Mouse (Mus musculus): ENCODE results near the gene Ckm. TPM values are rescaled to one million over a fixed set of nuclear protein-coding genes. Genes with fewer than 3 reads are reported as not detected.

Ckm gene
- total and polyA plus RNA-seq, 2 experiments from 2014 or later = 4,665 to 5,632 TPM

DNA sequence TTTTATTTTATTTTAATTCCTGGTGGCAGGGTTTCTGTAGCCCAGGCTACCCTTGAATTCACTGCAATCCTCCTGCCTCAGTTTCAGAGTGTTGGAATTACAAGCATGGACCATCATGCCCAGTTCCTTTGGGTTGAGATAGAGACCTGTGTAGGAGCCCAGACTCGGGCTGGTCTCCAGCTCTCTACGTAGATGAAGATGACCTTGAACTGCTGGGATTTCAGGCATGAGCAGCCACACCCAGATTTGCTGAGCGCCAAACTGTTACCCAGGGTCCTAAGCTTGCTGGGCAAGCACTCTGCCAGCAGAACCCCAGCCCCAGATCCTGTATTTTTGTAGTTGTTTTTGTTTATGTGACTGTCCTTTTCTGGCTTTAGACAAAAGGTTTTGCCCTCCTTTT is 8.9 kb downstream of the Ckm start:
- 41% methylated on average over 3 of the region's 3 CpGs for WGBS
- no peaks in the 10 kb centered on the region for H3K27me3 ChIP-seq (ENCODE audit: control insufficient read depth, insufficient read depth, low read length)
- no peak overlapping the region for H3K4me3 ChIP-seq (ENCODE audit: low read depth, low read length)
- H3K9me3 ChIP-seq (replicated peaks; ENCODE audit: control insufficient read depth, low read length) = no peaks in the 10 kb centered on the region
- no peak for DNase-seq (ENCODE audit: low spot score)
- H3K36me3 ChIP-seq (replicated peaks; ENCODE audit: control insufficient read depth, insufficient read depth, low read length) = peaks cover 14% of the 10 kb centered on the region
- TF ChIP-seq EP300 (IDR thresholded peaks at IDR 0.05; ENCODE audit: low read depth) (no peak), CTCF (IDR thresholded peaks at IDR 0.05; ENCODE audit: low read depth) (no peak)
- H3K9ac ChIP-seq (replicated peaks; ENCODE audit: low read depth, low read length) = no peak overlapping the region
- H3K4me2 ChIP-seq (ENCODE audit: low read depth, low read length) = peak overlapping the region; percentile 10; the same call in 1 of the 2 replicates
- peaks cover 19% of the 10 kb centered on the region for H3K4me1 ChIP-seq (ENCODE audit: control insufficient read depth, insufficient read depth)
- no peak for ATAC-seq (ENCODE audit: insufficient read depth, low read depth)
- H3K27ac ChIP-seq (ENCODE audit: low read depth) = peak overlapping the region; percentile 52

DNA sequence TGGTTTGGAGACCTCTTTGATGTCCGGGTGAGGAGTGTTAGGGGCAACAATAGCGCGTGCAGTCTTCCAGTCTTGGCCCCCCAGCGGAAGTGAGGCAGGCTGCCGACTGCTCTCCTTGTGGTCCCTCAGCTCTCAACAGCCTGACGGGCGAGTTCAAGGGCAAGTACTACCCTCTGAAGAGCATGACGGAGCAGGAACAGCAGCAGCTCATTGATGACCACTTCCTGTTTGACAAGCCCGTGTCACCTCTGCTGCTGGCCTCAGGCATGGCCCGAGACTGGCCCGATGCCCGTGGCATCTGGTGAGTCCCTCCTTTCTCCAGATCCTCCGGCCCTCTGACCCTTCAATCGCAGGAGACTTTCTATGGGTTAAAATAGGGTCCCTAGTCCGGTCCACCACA is 12.0 kb downstream of the Ckm start:
- peak overlapping the region; percentile 43 for H3K27ac ChIP-seq (ENCODE audit: low read depth)
- no peak overlapping the region for H3K4me2 ChIP-seq (ENCODE audit: low read depth, low read length)
- no peak for DNase-seq (ENCODE audit: low spot score)
- 52% methylated on average over 15 of the region's 15 CpGs for WGBS
- no peaks in the 10 kb centered on the region for H3K9me3 ChIP-seq (replicated peaks; ENCODE audit: control insufficient read depth, low read length)
- no peak overlapping the region for H3K9ac ChIP-seq (replicated peaks; ENCODE audit: low read depth, low read length)
- peaks cover 14% of the 10 kb centered on the region; the same call in 1 of the 2 replicates for H3K4me1 ChIP-seq (ENCODE audit: control insufficient read depth, insufficient read depth)
- no peak for TF ChIP-seq EP300 (IDR thresholded peaks at IDR 0.05; ENCODE audit: low read depth)
- no peak for TF ChIP-seq CTCF (IDR thresholded peaks at IDR 0.05; ENCODE audit: low read depth)
- peaks cover 29% of the 10 kb centered on the region for H3K36me3 ChIP-seq (replicated peaks; ENCODE audit: control insufficient read depth, insufficient read depth, low read length)
- H3K4me3 ChIP-seq (ENCODE audit: low read depth, low read length) = no peak overlapping the region
- H3K27me3 ChIP-seq (ENCODE audit: control insufficient read depth, insufficient read depth, low read length) = peaks cover 13% of the 10 kb centered on the region; the same call in 1 of the 2 replicates
- ATAC-seq (ENCODE audit: insufficient read depth, low read depth) = no peak

DNA sequence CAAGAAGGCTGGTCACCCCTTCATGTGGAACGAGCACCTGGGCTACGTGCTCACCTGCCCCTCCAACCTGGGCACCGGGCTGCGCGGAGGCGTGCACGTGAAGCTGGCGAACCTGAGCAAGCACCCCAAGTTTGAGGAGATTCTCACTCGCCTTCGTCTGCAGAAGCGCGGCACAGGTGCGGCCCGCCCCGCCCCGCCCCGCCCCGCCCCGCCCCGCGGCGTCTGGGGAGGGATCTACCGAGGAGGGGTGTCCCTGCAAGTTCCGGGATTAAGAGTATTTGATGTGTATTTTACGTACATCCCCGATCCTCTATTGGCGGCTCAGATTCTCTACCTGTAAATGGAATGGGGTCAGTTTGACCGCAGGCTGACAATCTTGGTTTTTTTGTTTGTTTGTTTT is 15.5 kb downstream of the Ckm start:
- Histone ChIP-seq H3K9ac (replicated peaks; ENCODE audit: low read depth, low read length) (no peak overlapping the region), H3K27ac (ENCODE audit: low read depth) (no peak overlapping the region; the same call in 1 of the 2 replicates), H3K4me2 (ENCODE audit: low read depth, low read length) (no peak overlapping the region), H3K4me3 (ENCODE audit: low read depth, low read length) (no peak overlapping the region), H3K4me1 (ENCODE audit: control insufficient read depth, insufficient read depth) (0 out of 2 replicates have a peak, but pooled peaks cover 4% of the 10 kb centered on the region), H3K27me3 (ENCODE audit: control insufficient read depth, insufficient read depth, low read length) (peaks cover 13% of the 10 kb centered on the region; the same call in 1 of the 2 replicates), H3K36me3 (replicated peaks; ENCODE audit: control insufficient read depth, insufficient read depth, low read length) (peaks cover 33% of the 10 kb centered on the region), H3K9me3 (replicated peaks; ENCODE audit: control insufficient read depth, low read length) (no peaks in the 10 kb centered on the region)
- TF ChIP-seq EP300 (IDR thresholded peaks at IDR 0.05; ENCODE audit: low read depth) (no peak), CTCF (IDR thresholded peaks at IDR 0.05; ENCODE audit: low read depth) (no peak)
- DNase-seq (ENCODE audit: low spot score) (no peak), ATAC-seq (ENCODE audit: insufficient read depth, low read depth) (no peak)
- WGBS = 19% methylated on average over 25 of the region's 28 CpGs

DNA sequence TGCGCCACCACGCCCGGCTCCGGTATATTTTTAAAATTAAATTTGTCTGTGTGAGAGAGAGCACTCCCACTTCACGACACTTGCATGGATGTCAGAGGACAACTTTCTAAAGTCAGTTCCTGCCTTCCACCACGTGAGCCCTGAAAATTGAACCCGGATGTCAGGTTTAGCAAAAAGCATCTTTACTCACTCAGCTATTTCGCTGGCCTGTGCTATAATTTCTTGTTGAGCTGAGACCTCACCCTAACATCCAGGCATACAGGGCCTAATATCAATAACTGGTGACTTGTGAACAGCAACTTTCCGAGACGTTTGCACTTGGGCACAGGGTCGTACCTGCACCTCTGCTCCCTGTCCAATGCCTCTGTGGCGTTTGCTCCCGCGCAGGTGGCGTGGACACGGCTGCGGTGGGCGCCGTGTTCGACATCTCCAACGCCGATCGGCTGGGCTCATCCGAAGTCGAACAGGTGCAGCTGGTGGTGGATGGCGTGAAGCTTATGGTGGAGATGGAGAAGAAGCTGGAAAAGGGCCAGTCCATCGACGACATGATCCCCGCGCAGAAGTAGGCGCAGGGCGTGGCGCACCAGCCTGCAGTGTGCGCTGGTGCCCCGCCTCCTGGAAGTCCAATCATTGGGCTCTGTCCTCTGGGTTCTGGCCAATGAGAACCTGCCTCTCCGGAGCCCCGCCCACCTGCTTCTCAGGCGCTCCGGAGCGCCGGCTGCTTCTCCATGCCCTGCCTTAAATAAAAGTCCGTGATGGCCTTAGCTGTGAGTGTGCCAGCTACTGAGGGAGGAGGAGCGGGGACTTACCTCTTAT is 16.5 kb downstream of the Ckm start:
- Histone ChIP-seq H3K9me3 (replicated peaks; ENCODE audit: control insufficient read depth, low read length) (no peaks in the 10 kb centered on the region), H3K36me3 (replicated peaks; ENCODE audit: control insufficient read depth, insufficient read depth, low read length) (peaks cover 38% of the 10 kb centered on the region), H3K4me2 (ENCODE audit: low read depth, low read length) (peak overlapping the region; percentile 52), H3K27ac (ENCODE audit: low read depth) (peak overlapping the region; percentile 22; the same call in 1 of the 2 replicates), H3K4me1 (ENCODE audit: control insufficient read depth, insufficient read depth) (no peaks in the 10 kb centered on the region), H3K4me3 (ENCODE audit: low read depth, low read length) (peak overlapping the region; percentile 33), H3K27me3 (ENCODE audit: control insufficient read depth, insufficient read depth, low read length) (peaks cover 13% of the 10 kb centered on the region; the same call in 1 of the 2 replicates), H3K9ac (replicated peaks; ENCODE audit: low read depth, low read length) (no peak overlapping the region)
- TF ChIP-seq EP300 (IDR thresholded peaks at IDR 0.05; ENCODE audit: low read depth) (0 out of 2 replicates have a peak, but pooled peaks have one; percentile 17), CTCF (IDR thresholded peaks at IDR 0.05; ENCODE audit: low read depth) (no peak)
- WGBS = 15% methylated on average over 43 of the region's 43 CpGs
- peak; percentile 88 for ATAC-seq (ENCODE audit: insufficient read depth, low read depth)
- peak; percentile 92 for DNase-seq (ENCODE audit: low spot score)

DNA sequence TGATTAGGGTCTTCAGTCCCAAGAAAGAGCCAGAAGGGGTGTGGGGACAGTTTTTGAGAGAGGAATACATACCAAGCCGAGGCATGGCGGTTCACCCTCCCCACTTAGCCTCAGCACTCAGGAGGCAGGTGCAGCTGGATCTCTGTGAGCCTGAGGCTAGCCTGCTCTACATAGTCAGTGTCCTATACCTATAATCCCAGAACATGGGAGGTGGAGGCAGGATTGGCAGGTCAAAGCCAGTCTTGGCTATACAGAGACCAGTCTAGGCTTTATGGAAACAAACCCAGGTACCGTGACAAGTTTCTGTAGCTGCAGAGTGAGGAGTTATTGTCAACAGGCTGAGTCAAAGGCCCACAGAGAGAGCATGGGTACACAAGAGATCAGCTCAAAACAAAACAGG is 18.5 kb downstream of the Ckm start:
- 78% methylated on average over 3 of the region's 3 CpGs for WGBS
- no peak for DNase-seq (ENCODE audit: low spot score)

More for the DNA sequence above, 18.5 kb downstream of the Ckm start:
- no peak overlapping the region for H3K4me3 ChIP-seq (ENCODE audit: low read depth, low read length)
- ATAC-seq (ENCODE audit: insufficient read depth, low read depth) = no peak
- H3K9ac ChIP-seq (replicated peaks; ENCODE audit: low read depth, low read length) = no peak overlapping the region
- H3K4me1 ChIP-seq (ENCODE audit: control insufficient read depth, insufficient read depth) = no peaks in the 10 kb centered on the region
- peaks cover 13% of the 10 kb centered on the region; the same call in 1 of the 2 replicates for H3K27me3 ChIP-seq (ENCODE audit: control insufficient read depth, insufficient read depth, low read length)
- no peak overlapping the region for H3K4me2 ChIP-seq (ENCODE audit: low read depth, low read length)
- no peak for TF ChIP-seq CTCF (IDR thresholded peaks at IDR 0.05; ENCODE audit: low read depth)
- no peak for TF ChIP-seq EP300 (IDR thresholded peaks at IDR 0.05; ENCODE audit: low read depth)
- H3K36me3 ChIP-seq (replicated peaks; ENCODE audit: control insufficient read depth, insufficient read depth, low read length) = peaks cover 52% of the 10 kb centered on the region
- H3K9me3 ChIP-seq (replicated peaks; ENCODE audit: control insufficient read depth, low read length) = no peaks in the 10 kb centered on the region
- no peak overlapping the region for H3K27ac ChIP-seq (ENCODE audit: low read depth)

Data from heart, postnatal 0 days (tissue).